8 mouse cellular contexts compared by ENCODE assay signal in genomic region chr15:80076338-80077136, GRCm38 (mm10). TPM values are rescaled to one million over a fixed set of nuclear protein-coding genes. Genes with fewer than 3 reads are reported as not detected.
DNase-seq lines count a peak whose midpoint lies in the region; ATAC-seq lines count a peak whose summit lies in the region.

No protein-coding gene starts in this region.

- H3K4me3 ChIP-seq in intestine, embryonic 15.5 days (replicated peaks) = no peak overlapping the region
- H3K4me3 ChIP-seq in liver, embryonic 11.5 days (ENCODE audit: low read depth, low read length) = no peak overlapping the region
- no peak overlapping the region for H3K4me3 ChIP-seq in stomach, embryonic 16.5 days (replicated peaks; ENCODE audit: low read length)

- H3K27me3 ChIP-seq in intestine, embryonic 15.5 days (replicated peaks) = no peaks in the 10 kb centered on the region
- H3K27me3 ChIP-seq in liver, embryonic 11.5 days (replicated peaks; ENCODE audit: control insufficient read depth, insufficient read depth, low read length) = no peaks in the 10 kb centered on the region
- no peaks in the 10 kb centered on the region for H3K27me3 ChIP-seq in stomach, embryonic 16.5 days (ENCODE audit: control insufficient read depth, insufficient read depth, low read length)

- no peak overlapping the region for H3K4me2 ChIP-seq in intestine, embryonic 15.5 days (replicated peaks)
- no peak overlapping the region for H3K4me2 ChIP-seq in liver, embryonic 11.5 days
- H3K4me2 ChIP-seq in stomach, embryonic 16.5 days (ENCODE audit: low read depth, low read length) = no peak overlapping the region

- no peak overlapping the region for H3K9ac ChIP-seq in intestine, embryonic 15.5 days
- no peak overlapping the region for H3K9ac ChIP-seq in liver, embryonic 11.5 days (ENCODE audit: low read depth, low read length)
- H3K9ac ChIP-seq in stomach, embryonic 16.5 days (ENCODE audit: low read length) = no peak overlapping the region

- peaks cover 22% of the 10 kb centered on the region for H3K4me1 ChIP-seq in intestine, embryonic 15.5 days (replicated peaks)
- peaks cover 28% of the 10 kb centered on the region for H3K4me1 ChIP-seq in liver, embryonic 11.5 days (replicated peaks; ENCODE audit: control insufficient read depth, insufficient read depth, low read length)
- peaks cover 17% of the 10 kb centered on the region for H3K4me1 ChIP-seq in stomach, embryonic 16.5 days (ENCODE audit: control insufficient read depth, insufficient read depth, low read length)

- ATAC-seq in intestine, embryonic 15.5 days = peak; percentile 52
- peak; percentile 75 for ATAC-seq in liver, embryonic 11.5 days (replicated peaks; ENCODE audit: low FRiP score)
- peak; percentile 63 for ATAC-seq in monocyte, adult 5-6 weeks (replicated peaks; ENCODE audit: insufficient number of reproducible peaks, low FRiP score, low TSS enrichment, poor library complexity, severe bottlenecking)
- ATAC-seq in stomach, embryonic 16.5 days (ENCODE audit: insufficient read depth, low FRiP score) = peak; percentile 34; the same call in 1 of the 2 replicates

- WGBS in intestine, embryonic 15.5 days = 1% methylated on average over 2 of the region's 2 CpGs
- 2% methylated on average over 2 of the region's 2 CpGs for WGBS in liver, embryonic 11.5 days
- WGBS in stomach, embryonic 16.5 days = 8% methylated on average over 2 of the region's 2 CpGs

- peak overlapping the region; percentile 54 for H3K27ac ChIP-seq in intestine, embryonic 15.5 days
- peak overlapping the region; percentile 44 for H3K27ac ChIP-seq in liver, embryonic 11.5 days (ENCODE audit: low read depth, low read length)
- H3K27ac ChIP-seq in stomach, embryonic 16.5 days (ENCODE audit: low read length) = peak overlapping the region; percentile 92

- DNase-seq in 3134 (ENCODE audit: extremely low read depth, insufficient read length, low spot score) = peak; percentile 68
- peak; percentile 85 for DNase-seq in NIH3T3 (ENCODE audit: low read depth)
- DNase-seq in embryo, embryonic 10 days (ENCODE audit: low spot score) = peak; percentile 91
- DNase-seq in gastrocnemius, postnatal 25 days = peak; percentile 55
- DNase-seq in liver, embryonic 11.5 days (ENCODE audit: low spot score) = peak; percentile 86

- H3K9me3 ChIP-seq in intestine, embryonic 15.5 days = no peaks in the 10 kb centered on the region
- H3K9me3 ChIP-seq in liver, embryonic 11.5 days (ENCODE audit: control insufficient read depth, low read length) = no peaks in the 10 kb centered on the region
- H3K9me3 ChIP-seq in stomach, embryonic 16.5 days (replicated peaks; ENCODE audit: control insufficient read depth, low read length) = no peaks in the 10 kb centered on the region

- H3K36me3 ChIP-seq in intestine, embryonic 15.5 days = peaks cover 40% of the 10 kb centered on the region
- peaks cover 41% of the 10 kb centered on the region for H3K36me3 ChIP-seq in liver, embryonic 11.5 days (ENCODE audit: control insufficient read depth, insufficient read depth, low read length)
- H3K36me3 ChIP-seq in stomach, embryonic 16.5 days (ENCODE audit: control insufficient read depth, insufficient read depth, low read length) = peaks cover 26% of the 10 kb centered on the region

RNA-seq across cellular contexts. Expression of gene Syngr1, which starts 14.6 kb away (rescaled TPM):
- 10 to 100 TPM; 34.6 to 37.7 TPM for total RNA-seq in gastrocnemius, postnatal 25 days (2021)
- polyA plus RNA-seq in intestine, embryonic 15.5 days (2015; fragmentation: Nextera tagmentation; extraction: Ambion mirVana) = 18.2 and 18.7 TPM in 2 replicates
- polyA plus RNA-seq in liver, embryonic 11.5 days (2014; fragmentation: Nextera tagmentation; extraction: Ambion mirVana) = 32.2 and 38.6 TPM in 2 replicates
- total RNA-seq in monocyte, adult 5-6 weeks (2017) = not detected in 3 replicates
- polyA plus RNA-seq in stomach, embryonic 16.5 days (2015; fragmentation: Nextera tagmentation; extraction: Ambion mirVana) = 43.1 and 55.2 TPM in 2 replicates

RNA-seq across cellular contexts. Expression of gene Rpl3, which starts 15.1 kb away (rescaled TPM):
- 10 to 100 TPM; 48.4 to 80.1 TPM for total RNA-seq in gastrocnemius, postnatal 25 days (2021)
- 1,109 and 1,134 TPM in 2 replicates for polyA plus RNA-seq in intestine, embryonic 15.5 days (2015; fragmentation: Nextera tagmentation; extraction: Ambion mirVana)
- 1,449 and 1,469 TPM in 2 replicates for polyA plus RNA-seq in liver, embryonic 11.5 days (2014; fragmentation: Nextera tagmentation; extraction: Ambion mirVana)
- total RNA-seq in monocyte, adult 5-6 weeks (2017) = 1,359 to 1,501 TPM (median 1,441 TPM) in 3 replicates
- polyA plus RNA-seq in stomach, embryonic 16.5 days (2015; fragmentation: Nextera tagmentation; extraction: Ambion mirVana) = 835 and 1,068 TPM in 2 replicates

RNA-seq across cellular contexts. Expression of gene Tab1, which starts 56.4 kb away (rescaled TPM):
- total RNA-seq in gastrocnemius, postnatal 25 days (2021) = 10 to 100 TPM; 13.8 to 14.6 TPM
- 28.5 and 29.0 TPM in 2 replicates for polyA plus RNA-seq in intestine, embryonic 15.5 days (2015; fragmentation: Nextera tagmentation; extraction: Ambion mirVana)
- 25.9 and 28.7 TPM in 2 replicates for polyA plus RNA-seq in liver, embryonic 11.5 days (2014; fragmentation: Nextera tagmentation; extraction: Ambion mirVana)
- total RNA-seq in monocyte, adult 5-6 weeks (2017) = 11.6 to 17.4 TPM (median 12.4 TPM) in 3 replicates
- 29.3 and 35.6 TPM in 2 replicates for polyA plus RNA-seq in stomach, embryonic 16.5 days (2015; fragmentation: Nextera tagmentation; extraction: Ambion mirVana)
